Mouse (Mus musculus) WW6 (cell line): ENCODE measurements around the gene Nsmce4a.

Experiments used
- DNase-seq: peaks from one replicate; pipeline ENCODE4 v3.0.0-alpha.2; 2013; ENCODE audit warnings: low read depth, low spot score

Nsmce4a gene

DNA sequence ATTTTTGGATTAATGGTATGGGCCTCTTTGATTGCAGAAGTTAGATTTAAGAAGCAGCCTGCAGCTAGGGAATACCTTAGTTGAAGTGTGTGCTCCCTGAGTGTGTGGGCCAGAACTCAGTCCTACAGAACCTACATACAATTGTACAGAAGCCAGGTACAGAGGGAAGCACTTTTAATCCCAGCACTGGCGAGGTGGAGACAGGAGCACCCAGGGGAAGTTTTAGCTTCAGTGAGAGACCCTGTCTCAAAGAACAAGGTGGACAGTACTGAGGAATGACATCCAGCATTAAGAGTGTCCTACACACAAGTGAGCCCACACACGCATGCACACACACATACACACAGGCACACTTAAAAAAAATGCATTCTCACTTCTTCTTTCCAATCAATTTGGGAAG, 5.1 kb upstream of the Nsmce4a start:
- DNase-seq: no peak

DNA sequence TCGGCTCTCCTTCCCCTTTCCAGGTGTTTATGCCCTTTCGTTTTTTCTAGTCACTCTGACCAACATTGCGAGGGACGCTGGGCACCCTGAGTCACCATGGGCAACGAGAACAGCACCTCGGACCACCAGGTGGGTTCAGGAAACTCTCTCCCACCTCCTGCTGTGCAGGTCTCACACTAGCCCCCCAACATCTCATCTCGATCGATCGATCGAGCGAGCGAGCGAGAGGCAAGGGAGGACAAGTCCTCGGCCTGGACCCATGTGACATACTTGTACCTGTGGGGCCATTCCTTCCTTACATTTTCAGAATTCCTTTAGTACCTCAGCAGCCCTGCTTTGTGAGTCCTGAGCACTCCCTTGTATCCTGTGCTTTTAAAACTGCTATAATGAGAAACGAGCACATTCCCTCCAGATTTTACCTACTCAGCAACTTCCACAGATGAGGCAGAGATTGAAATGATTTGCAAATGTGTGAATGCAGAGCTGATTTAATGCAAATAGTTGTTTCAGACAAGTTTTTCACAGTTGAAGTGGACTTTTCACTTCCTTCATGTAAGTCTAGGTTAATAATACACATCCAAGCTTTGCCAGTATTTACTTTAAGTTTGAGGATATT, 4.6 kb upstream of the Nsmce4a start, which contains the start of gene Tacc2:
Tacc2 (plus strand) TSS at position 51 of the 616 bp plus-strand sequence.
- DNase-seq: no peak

DNA sequence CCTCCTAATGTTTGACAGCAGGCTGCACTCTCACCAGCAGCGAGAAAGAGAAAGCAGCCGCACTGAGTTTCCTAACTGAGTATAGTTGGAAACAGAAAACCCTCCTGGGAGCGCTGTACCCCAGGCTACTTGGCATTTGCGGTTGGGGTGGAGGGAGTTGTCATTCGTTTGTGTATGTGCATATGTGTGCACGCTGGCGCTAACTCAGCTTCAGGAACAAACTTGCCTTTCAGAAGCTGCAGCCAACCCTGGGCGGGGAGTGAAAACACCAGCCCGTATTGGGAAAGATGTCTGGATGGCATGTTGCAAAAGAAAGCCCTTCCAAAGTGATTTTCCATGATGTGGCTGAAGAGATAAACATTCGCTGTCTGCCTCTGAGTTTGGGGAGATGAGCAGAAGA, 4.1 kb upstream of the Nsmce4a start:
- no peak for DNase-seq

DNA sequence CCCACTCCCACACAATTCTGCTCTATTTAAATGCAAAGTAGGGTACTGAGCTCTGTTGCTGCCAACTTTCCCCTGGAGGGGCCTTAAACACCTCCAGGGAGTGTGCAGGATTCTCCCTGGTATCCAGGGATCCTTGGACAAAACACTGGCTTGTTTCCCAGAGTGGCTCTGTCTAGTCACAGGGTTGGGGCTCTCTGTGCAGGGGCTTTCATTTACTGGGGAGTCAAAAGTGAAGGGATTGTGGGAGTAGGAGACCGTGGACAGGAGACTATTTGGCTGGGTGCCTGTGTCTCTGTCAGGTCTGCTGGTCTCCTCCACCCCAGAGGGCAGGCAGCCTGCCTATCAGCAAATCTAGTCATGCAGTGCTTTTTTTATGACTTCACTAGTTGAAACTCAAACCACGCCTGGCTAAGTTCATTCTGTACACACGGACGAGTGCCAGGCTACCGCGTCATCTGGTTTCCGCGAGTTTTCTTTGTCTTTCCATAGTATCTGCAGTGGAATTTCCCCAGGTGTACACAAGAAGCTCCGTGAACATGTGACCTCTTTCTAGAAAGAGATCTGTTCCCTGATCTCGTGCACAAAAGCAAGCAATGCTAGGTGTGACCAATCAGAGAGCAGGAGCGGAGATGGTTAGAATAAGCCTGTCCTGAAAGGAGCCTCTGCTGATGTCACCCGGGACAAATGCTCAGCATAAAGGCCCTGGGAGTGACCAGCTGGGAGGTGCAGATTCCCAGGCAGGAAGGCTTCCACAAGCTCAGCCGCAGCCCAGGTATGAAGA, 1.5 kb upstream of the Nsmce4a start:
- DNase-seq: no peak

DNA sequence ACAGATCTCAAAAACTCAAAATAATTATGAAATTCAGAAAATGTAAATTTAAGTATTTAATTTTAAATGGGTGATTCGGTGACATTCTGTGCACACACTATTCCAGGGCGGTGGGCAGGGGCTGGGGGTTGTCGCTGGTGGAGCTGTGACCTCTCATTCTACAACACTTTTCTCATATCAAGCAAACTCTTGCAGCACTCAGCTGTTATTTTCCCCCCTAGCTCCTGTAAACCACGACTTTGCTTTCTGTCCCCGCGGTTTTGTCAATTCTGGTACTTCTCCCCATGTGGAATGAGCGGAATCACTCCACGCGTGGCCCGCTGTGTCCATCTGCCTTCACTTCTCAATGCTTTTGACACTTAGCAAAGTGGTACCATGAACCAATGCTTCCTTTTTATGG, 828 bp upstream of the Nsmce4a start:
- no peak for DNase-seq

DNA sequence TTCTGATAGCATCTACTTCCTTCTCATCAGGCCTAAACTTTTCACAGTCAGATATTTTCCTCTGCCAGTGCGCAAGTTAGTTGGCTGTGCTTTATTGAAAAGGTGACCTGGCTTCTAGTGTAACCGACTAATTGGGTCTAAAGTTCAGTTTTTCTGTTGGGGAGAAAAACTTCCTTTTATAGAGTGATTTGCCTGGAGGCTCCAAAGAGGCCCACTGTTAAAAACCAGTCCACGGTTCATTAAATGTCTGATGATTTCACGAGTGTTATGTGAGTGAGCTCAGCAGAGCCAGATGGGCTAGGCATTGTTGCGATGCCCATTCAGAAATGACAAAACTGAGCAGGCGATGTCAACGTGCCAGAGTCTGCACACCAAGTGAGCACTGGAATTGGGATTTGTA, 2.4 kb downstream of the Nsmce4a start:
- DNase-seq: no peak

DNA sequence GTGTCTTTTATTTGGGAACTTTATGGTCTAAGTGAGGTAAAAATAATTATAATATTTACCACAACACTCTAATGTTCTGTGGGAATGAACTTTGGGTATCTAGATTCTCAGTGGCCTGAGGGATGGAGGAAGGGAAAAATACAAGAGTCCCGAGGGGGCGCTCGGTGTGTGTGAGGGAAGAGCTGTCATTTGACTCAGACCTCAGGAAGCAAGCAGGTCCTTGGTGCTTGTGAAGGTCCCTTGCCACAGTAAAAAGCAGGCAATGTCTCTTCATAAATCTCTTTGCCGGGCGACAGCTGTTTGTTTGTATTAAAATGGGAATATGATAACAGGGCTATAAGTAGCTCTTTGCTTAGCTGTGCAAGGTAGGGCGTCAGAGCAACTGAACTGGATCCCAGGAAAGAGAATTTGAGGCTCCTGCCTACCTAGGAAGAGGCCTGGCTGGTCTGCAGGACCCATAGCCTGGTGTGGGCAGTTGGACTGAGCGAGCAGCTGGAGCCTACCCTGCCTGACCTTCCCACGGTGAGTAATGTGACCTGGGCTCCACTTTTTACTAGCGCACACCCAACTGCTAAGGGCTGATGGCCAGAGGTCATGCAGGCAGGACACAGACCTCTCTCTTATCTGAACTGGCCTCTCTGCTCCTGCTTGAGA, 4.0 kb downstream of the Nsmce4a start:
- no peak for DNase-seq

DNA sequence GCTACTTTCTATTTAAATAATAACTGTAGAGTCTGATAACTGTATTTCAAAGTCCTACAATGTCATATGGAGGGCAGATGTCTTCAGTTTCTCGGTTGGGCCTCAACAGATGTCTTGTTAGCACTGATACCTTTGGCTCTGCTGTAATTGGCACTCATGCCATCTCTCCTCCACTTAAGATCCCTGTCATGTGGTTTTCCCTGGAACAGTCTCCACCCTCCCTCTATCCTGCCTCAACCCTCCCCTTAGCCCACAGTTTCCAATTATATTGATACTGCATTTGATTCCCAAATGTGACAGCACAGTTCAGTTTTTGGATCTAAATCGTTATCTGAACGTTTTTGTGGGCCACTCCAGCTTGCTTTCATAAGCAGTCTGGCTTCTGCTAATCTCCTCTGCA, 8.3 kb downstream of the Nsmce4a start:
- DNase-seq: no peak

DNA sequence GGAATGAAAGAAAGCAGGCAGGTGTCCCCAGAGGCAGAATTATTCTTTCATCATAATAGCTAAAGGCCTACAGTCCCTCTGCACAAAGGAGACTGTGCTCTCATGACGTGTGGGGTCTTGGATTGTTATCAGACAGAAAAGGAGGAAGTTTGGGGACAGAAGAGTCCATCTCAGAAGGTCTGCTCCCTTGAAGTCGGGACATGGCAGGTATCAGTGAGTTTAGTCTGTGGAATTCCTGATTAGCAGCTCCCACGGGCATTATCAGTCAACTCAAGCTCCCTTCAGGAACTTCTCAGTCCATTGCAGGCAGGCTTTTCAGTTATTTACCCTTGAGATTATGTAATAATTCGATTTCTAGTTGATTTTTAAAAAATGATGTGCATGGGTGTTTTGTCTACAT, 9.0 kb downstream of the Nsmce4a start:
- DNase-seq: no peak

DNA sequence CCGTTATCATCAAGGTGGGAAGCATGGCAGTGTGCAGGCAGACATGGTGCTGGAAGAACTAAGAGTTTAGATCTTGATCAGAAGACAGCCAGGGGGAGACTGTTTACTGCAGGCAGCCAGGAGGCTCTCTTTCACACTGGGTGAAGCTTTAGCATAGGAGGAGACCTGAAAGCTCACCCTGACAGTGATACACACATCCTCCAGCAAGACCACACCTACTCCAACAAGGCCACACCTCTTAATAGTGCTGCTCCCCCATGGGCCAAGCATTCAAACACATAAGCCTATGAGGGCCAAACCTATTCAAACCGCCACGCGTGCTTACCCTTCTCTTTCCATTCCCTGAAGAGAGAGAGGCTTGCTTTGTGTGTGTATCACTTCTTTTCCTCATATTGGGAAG, 9.6 kb downstream of the Nsmce4a start:
- no peak for DNase-seq

DNA sequence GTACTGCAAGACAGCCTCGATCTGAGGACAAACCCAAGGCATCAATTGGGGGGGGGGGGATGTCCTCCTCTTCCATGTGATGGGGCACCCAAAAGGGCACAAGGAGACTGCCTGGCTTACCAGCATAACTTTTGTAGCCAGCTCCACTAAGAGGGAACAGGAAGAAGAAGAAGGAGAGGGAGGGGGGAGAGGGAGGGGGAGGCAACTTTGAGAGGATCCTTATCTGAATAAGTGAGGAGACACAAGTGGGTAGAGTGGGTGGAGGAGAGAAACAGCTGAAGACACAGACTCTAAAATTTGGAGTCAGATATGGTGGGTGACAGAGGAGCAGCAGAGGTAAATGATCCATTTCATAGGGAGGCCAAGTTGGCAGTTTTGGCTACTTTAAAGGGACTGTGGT, 12.0 kb downstream of the Nsmce4a start:
- DNase-seq: no peak

DNA sequence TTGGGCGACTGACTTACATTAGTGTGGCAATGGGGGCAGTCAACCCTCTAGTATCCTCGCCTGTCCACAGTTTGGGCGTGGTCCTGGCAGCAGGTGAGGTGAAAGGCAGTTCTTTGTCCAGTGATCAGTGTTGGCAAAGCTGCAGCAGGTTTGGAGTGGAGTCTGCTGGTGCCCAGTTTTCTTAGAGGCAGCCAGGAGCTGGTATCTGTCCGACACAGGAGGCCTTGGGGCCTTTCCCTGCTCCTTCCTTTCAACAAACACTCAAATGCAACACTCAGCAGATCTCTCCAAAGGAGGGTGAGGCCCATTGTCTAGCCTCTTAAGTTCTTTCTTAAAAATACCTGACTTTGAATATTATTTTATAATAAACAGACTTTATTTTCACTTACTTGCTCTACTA, 14.3 kb downstream of the Nsmce4a start:
- DNase-seq: no peak

DNA sequence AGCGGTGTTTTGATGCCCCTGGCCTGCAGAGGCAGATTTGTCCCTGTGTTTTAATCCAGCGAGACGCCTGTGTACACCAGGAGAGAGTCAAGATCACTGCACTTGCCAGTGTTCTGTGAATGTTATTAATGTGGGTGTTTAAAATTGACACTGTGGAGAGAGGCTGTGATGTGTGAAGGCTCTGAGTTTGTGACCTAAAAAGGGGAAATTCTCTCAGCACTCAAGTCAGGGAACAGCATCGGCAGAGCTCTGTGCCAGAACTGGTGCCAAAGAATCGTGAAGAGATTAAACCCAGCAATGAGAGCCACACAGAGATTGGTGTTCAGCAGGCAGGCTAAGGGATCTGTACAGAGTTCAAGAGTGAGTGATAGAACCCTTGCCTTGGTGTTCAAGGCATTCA, 17.3 kb downstream of the Nsmce4a start:
- no peak for DNase-seq

DNA sequence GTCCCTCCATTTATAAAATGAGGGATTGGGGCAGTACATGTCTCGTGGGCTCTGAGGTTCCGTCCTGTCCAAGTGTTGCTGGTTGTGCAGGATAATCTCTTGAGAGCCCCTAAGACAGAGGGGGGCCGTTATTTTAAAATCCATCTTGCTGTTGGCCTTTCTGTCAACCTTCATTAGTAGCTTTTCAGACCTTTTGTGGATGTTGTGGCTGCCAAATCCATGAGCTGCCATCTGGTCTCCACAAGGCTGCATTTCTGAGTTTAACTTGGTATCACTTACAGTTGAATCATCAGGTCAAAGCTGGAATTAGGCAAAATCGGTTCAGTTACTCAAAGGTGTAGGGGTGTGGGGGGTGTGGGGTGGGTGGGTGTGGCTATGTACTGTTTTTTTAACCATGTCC, 19.6 kb downstream of the Nsmce4a start:
- DNase-seq: no peak

DNA sequence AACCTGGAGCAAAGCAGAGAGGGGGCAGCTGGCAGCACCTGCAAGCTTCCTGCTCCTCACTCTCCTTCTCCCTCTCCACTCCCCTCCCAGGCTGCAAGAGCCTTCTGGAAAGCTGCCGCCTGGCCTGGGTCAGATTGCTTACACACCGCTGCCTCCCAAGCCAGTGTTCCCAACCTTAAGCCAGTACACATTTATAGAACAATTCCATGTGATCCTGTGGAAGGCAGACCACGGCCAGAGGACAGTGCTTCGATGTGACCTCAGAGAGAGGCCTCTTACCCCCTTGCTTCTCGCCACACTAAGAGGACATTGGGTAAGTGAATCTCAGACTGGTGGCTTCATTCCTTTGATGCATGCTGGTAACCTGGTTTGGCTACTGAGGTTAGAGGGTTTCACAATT, 20.1 kb downstream of the Nsmce4a start:
- no peak for DNase-seq

DNA sequence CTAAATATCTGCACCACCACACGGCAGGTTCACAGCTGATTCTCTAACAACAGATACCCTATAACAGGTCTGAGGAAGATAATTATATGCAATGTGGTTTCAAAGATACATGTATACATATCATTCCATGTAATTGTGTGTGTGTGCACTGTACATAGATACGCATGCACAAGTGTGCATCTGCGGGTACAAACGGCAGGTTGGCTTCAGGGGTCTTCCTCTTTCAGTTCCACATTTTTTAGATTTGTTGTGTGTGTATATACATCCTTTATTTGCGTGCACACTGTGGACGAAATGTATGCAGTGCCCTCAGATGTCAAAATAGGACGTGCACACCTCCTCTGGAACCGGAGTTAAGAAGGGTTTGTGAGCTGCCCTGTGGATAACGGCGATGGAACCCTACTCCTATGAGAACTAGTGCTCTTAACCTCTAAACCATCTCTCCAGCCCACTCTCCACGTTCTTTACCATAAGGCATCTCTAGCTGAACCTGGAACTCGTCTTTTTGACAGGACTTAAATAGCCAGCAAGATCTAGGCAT, 25.2 kb downstream of the Nsmce4a start:
- DNase-seq: no peak

DNA sequence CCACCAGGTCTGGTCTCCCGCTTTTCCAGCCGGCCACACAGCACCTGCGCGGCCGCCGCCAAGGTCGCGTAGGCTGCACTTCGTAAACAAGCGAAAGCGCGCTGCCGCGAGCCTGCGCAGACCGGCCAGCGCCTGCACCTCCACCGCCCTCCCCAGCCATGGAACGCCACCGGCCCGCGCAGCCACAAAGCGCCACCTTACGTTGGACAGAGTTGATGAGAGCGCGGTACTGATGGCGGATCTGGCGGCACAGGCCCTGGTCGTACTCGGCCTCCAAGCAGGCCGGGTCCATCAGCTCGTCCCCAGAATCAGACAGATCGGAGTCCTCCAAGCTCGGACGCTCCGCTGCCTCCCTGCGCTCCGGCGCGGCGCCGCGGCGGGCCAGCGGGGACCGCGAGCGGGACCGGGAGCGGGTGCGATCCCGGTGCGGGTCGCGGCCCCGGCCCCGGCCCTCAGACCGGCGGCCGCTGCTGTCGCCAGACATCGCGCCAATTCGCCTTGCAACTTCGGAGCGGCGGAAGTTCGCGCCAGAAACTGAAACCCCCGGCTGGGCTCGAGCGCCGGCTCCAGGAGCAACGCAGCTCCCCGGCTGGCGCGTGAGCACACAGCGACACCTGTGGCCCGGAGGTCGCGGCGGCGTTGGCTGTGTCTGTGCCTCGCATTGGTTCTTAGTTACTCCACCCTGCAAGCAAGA, 26.0 kb downstream of the Nsmce4a start:
- peak; percentile 84 for DNase-seq

DNA sequence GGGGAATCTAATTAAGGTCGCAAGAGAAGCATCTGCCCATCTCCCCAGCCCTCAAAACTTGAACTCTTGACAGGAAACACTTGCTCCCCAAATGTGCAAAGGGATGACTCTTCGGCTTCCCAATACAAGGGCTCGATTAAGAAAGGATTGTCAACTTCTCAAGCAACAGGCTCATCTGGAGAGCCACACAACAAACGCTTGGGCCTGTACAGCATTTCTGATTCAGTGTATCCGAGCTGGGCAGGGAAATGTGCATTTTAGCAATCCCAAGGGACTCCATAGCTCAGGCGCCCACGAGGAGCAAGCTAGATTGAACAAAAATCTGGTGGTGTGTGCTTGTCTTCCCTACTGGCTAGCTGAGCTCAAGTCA, 26.5 kb downstream of the Nsmce4a start:
- no peak for DNase-seq

DNA sequence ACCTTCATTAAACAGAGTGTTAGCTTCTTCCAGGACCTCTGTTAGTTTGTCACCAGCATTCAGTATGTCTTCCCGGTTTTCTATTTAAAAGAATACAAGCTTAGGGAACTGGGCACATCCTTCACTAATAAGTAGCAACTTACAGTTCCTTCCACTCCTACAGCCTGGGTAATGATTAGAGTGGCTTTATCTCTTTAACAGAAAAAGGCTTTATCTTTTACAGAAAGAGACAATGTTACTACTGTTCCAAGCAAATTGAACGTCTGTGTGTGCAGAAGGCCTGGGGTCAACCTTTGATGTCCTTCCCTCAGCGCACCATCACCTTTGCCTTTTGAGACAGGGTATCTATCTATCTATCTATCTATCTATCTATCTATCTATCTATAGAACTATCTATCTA, 27.0 kb downstream of the Nsmce4a start:
- no peak for DNase-seq

DNA sequence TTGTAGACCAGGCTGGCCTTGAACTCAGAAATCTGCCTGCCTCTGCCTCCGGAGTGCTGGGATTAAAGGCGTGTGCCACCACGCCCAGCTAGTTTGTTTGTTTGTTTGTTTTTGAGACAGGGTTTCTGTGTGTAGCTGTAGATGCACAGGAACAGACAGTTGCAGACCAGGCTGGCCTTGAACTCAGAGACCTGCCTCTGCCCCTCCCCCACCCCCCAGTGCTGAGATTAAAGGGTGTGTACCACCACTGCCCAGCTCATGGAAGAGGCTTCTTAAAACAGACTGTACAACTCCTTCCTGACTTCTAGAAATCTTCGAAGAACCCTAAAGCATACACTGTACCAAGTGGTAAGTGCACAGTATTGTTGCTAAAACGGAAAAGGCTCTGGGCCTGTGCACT, 27.5 kb downstream of the Nsmce4a start:
- no peak for DNase-seq

DNA sequence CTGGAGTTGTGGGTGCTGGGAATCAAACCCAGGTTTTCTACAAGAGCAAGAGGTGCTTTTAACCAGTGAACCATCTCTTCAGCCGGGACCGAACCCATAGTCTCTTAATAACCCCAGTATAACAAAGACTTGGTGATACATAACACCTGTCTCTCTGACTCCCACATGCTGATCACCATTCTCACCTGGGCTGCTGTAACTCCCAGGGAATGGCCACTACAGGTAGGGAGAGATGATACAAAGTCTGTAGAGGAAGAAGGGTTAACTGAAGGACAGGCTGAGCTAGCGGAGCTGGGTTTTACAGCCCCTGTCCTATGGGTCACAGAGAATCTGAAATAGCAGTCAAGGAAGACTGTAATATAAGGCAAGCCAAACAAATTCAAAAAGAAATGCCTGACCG, 29.7 kb downstream of the Nsmce4a start:
- DNase-seq: no peak

DNA sequence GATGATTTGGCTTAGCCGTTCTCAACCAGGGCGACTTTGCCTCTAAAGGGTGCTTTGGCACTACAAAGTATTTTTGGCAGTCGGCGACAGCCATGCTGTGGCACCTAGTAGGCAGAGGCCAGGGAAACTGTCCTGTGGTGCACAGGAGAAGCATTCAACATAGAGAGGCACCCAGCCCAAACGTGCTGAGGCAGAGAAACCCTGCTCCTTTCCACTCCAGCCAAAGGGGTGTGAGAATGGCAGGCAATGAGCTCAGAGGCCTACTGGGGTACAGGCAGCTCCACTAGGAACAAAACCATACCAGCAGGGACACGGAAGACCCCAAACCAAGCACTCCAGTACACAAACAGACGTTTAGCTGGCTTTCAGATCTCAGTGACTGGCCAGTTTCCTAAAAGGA, 32.7 kb downstream of the Nsmce4a start:
- DNase-seq: no peak
